Mouse (Mus musculus) limb, embryonic 11.5 days (tissue): ENCODE results near the gene Sufu. TPM values are rescaled to one million over a fixed set of nuclear protein-coding genes. Genes with fewer than 3 reads are reported as not detected.
A peak's percentile ranks its signal among the peaks of the same experiment; 100 is the strongest.

Experiments used
- ATAC-seq: fragments of 200-750 bp; cut with Nextera tagmentation; 2 replicates; pipeline ENCODE4 v1.8.0; 2017; ENCODE audit warnings: low read depth; ENCODE audit not compliant: insufficient number of reproducible peaks, low FRiP score, low TSS enrichment
- DNase-seq: peaks from one replicate; pipeline ENCODE4 v3.0.0-alpha.2; 2015; ENCODE audit warnings: low spot score
- H3K27ac ChIP-seq: fragments of 300-500 bp; sonication (generic); replicated peaks from 2 replicates; pipeline ENCODE4 v1.5.1; 2014; ENCODE audit warnings: low read depth, mild to moderate bottlenecking, low read length
- H3K27me3 ChIP-seq: fragments of 300-500 bp; sonication (generic); 2 replicates; pipeline ENCODE4 v1.6.1; 2014; ENCODE audit warnings: mild to moderate bottlenecking, low read length, mixed read lengths; ENCODE audit not compliant: control insufficient read depth, insufficient read depth
- H3K36me3 ChIP-seq: fragments of 300-500 bp; sonication (generic); 2 replicates; pipeline ENCODE4 v1.6.1; 2014; ENCODE audit warnings: mild to moderate bottlenecking, low read length, moderate library complexity, mixed read lengths; ENCODE audit not compliant: control insufficient read depth, insufficient read depth
- H3K4me1 ChIP-seq: fragments of 300-500 bp; sonication (generic); 2 replicates; pipeline ENCODE4 v1.6.1; 2014; ENCODE audit warnings: low read length, mixed read lengths; ENCODE audit not compliant: control insufficient read depth, insufficient read depth
- H3K4me2 ChIP-seq: fragments of 300-500 bp; sonication (generic); 2 replicates; pipeline ENCODE4 v1.6.1; 2014; ENCODE audit warnings: low read depth, mild to moderate bottlenecking, moderate library complexity; ENCODE audit not compliant: severe bottlenecking
- H3K4me3 ChIP-seq: fragments of 300-500 bp; sonication (generic); 2 replicates; pipeline ENCODE4 v1.5.1; 2014; ENCODE audit warnings: low read depth, low read length
- H3K9ac ChIP-seq: fragments of 300-500 bp; sonication (generic); 2 replicates; pipeline ENCODE4 v1.6.1; 2014; ENCODE audit warnings: mild to moderate bottlenecking, low read length
- H3K9me3 ChIP-seq: fragments of 300-500 bp; sonication (generic); 2 replicates; pipeline ENCODE4 v1.6.1; 2016; ENCODE audit warnings: low read length; ENCODE audit not compliant: control insufficient read depth
- WGBS: fragments of 180-500 bp; shearing (Covaris S2); extraction: QIAGEN DNeasy Blood & Tissue Kit; methylation state at CpG from one replicate; pipeline ENCODE4 v1.1.7; 2014; 5-methylcytosine and 5-hydroxymethylcytosine counted together
- polyA plus RNA-seq: library from polyadenylated mRNA; unstranded; fragments of >200 nt; fragmentation: Nextera tagmentation; extraction: Ambion mirVana; gene quantifications from 2 replicates; pipeline ENCODE4 v1.2.1, GENCODE M21; 2014

Sufu gene
- polyA plus RNA-seq, 1 experiment from 2014 or later: 45.3 TPM

DNA sequence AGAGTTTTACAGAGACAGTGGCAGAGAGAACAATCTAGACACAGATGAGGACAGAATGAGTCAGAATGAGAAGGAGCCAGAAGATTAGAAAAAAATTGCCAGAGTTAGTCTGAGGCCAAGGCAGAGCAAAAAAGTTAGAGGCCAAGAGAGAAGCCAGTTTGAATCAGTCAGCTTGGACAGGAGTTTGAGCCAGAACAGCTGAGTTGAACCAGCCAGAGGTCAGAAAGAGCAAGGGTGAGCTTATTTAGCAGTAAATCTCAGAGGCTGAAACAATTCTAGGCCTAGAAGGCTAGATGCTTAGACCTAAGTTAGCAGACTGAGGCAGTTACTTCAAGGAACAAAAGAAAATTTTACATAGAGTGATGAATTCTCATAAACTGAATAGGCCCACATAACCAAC is 32.6 kb downstream of the Sufu start:
- H3K9ac ChIP-seq: no peak overlapping the region
- no peak for DNase-seq
- no peaks in the 10 kb centered on the region for H3K36me3 ChIP-seq
- H3K27ac ChIP-seq: no peak overlapping the region
- H3K4me3 ChIP-seq: no peak overlapping the region
- H3K27me3 ChIP-seq: no peaks in the 10 kb centered on the region
- H3K9me3 ChIP-seq: no peaks in the 10 kb centered on the region
- H3K4me2 ChIP-seq: no peak overlapping the region
- no peak for ATAC-seq
- H3K4me1 ChIP-seq: peaks cover 3% of the 10 kb centered on the region; the same call in 1 of the 2 replicates

DNA sequence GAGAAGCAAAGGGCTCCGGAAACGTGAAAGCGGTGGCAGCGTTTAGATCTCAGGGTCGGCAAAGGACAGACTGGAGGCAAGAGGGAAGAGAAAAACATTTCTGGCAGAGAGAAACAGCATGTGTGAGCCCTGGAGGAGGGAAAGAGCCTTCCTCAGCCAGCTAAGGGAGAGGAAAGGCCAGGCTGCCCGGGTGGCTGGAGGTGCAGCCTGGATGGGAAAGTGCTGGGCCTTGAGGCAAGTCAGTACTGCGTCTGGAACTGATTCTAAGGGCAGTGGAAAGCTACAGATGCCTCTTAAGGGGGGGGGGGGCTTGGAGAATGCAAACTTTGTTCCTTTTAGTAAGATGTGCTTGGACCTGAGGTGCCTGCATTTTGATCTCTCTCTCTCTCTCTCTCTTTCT is 37.0 kb downstream of the Sufu start:
- H3K4me3 ChIP-seq: no peak overlapping the region
- H3K4me2 ChIP-seq: no peak overlapping the region
- H3K9me3 ChIP-seq: no peaks in the 10 kb centered on the region
- H3K27me3 ChIP-seq: no peaks in the 10 kb centered on the region
- 65% methylated on average over 7 of the region's 7 CpGs for WGBS
- H3K4me1 ChIP-seq: peaks cover 12% of the 10 kb centered on the region
- H3K27ac ChIP-seq: no peak overlapping the region
- no peaks in the 10 kb centered on the region for H3K36me3 ChIP-seq
- ATAC-seq: no peak
- no peak overlapping the region for H3K9ac ChIP-seq
- no peak for DNase-seq

DNA sequence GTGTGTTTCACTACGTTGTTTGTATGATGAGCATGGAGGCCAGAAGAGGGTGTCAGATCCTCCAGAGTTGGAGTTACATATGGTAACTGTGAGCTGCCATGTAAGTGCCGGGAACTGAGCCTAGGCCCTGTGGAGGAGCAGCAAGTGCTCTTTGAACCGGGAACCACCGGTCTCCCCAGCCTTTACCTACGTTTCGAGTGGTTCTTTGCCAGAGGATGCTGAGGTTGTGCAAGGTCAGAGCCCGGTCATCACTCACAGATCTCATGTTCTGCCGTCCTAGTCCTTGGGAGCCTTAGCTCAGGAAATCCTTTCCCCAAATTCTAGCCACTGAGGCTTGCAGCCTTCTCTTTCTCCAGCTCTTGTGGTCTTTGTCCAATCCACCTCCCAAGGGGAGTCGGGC is 37.5 kb downstream of the Sufu start:
- Histone ChIP-seq H3K9ac (no peak overlapping the region), H3K4me1 (peaks cover 12% of the 10 kb centered on the region), H3K27ac (no peak overlapping the region), H3K4me3 (no peak overlapping the region), H3K9me3 (no peaks in the 10 kb centered on the region), H3K27me3 (no peaks in the 10 kb centered on the region), H3K4me2 (no peak overlapping the region), H3K36me3 (no peaks in the 10 kb centered on the region)
- 65% methylated on average over 9 of the region's 9 CpGs for WGBS
- DNase-seq (no peak), ATAC-seq (no peak)

DNA sequence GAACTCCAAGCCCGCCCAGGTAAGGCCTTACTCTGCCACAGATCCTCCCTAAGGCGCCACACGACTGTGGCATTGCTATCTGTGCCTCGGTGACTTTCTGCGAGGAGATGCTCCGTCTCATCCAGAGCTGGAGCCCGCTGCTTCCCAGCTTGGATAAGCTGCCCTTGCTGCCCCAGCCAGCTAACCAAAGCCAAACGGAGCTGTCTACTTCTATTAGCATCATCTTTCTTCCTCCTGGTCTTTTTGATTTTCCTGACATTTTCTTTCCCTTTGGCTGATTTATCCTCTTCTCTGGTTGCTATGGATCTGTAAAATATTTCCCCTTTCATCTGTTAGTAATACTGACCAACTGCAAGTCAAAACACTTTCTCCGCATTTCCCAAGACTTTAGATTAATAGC is 37.9 kb downstream of the Sufu start:
- Histone ChIP-seq H3K4me3 (no peak overlapping the region), H3K9ac (no peak overlapping the region), H3K36me3 (no peaks in the 10 kb centered on the region), H3K27me3 (no peaks in the 10 kb centered on the region), H3K4me1 (peaks cover 12% of the 10 kb centered on the region), H3K27ac (no peak overlapping the region), H3K9me3 (no peaks in the 10 kb centered on the region), H3K4me2 (no peak overlapping the region)
- WGBS: 82% methylated on average over 9 of the region's 9 CpGs
- ATAC-seq (no peak), DNase-seq (no peak)

DNA sequence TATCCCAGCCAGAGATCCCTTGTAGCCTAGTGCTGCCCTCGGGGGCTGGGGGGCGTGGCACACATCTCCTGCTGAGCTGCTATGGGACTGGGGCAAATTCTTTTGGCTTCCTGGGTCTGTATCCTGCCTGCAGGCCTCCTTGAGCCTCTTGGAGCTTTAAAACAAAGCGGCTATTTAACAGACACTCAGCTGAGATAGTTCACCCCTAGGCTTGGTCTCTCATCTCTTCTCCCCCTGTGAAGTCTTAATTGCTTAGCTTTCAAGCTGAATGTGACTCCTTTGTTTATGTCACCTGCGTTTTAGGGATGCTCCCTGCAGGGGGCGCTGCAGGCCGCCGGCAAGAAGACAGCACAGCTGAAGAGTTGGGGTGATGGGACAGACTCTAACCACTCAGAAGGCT is 38.8 kb downstream of the Sufu start:
- no peak overlapping the region for H3K9ac ChIP-seq
- H3K4me3 ChIP-seq: no peak overlapping the region
- H3K27me3 ChIP-seq: no peaks in the 10 kb centered on the region
- no peak overlapping the region for H3K4me2 ChIP-seq
- H3K27ac ChIP-seq: no peak overlapping the region
- H3K4me1 ChIP-seq: peaks cover 12% of the 10 kb centered on the region
- no peaks in the 10 kb centered on the region for H3K9me3 ChIP-seq
- 6% methylated on average over 7 of the region's 7 CpGs for WGBS
- ATAC-seq (no peak), DNase-seq (no peak)
- H3K36me3 ChIP-seq: no peaks in the 10 kb centered on the region

DNA sequence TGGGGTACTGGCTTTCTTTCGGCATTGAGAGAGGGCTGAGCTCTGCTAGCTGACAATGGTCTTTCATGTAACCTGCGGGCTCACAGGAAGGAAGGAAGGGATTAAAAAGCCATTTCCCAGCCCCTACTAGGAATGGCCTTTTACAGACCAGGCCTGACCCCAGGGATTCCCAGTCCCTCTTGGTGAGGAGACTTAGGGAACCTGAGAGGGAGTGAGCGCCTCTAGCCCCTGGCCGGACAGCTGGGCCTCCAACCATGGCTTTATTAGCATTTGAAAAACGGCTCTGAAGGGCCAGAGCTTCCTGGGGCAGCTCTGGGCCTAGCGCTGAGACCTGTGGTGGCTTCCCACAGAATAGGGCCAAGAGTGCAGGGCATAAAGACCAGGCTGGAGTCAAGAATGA is 46.8 kb downstream of the Sufu start:
- H3K27me3 ChIP-seq: no peaks in the 10 kb centered on the region

DNA sequence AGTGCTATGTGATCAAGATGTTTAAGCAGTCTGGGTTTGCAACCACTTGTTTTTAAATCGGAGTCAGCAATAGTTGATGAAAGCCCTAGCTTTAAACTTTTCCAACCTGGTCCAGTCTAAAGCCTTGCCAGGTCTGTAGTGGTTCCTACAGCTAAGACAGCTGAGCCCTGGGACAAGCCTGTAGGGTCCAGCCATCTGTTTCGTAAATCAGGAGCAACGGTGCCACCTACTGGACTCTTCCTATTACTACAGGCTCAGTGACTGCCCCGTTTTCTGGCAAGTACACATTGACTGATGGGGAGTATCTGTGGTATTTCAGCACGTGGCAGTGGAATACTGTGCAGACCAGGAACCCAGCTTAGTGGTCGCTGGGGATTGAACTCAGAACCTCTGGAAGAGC is 47.5 kb downstream of the Sufu start:
- Histone ChIP-seq H3K4me2 (no peak overlapping the region), H3K9ac (no peak overlapping the region), H3K27ac (no peak overlapping the region), H3K4me1 (peaks cover 24% of the 10 kb centered on the region), H3K27me3 (no peaks in the 10 kb centered on the region), H3K4me3 (no peak overlapping the region), H3K36me3 (no peaks in the 10 kb centered on the region), H3K9me3 (no peaks in the 10 kb centered on the region)
- ATAC-seq (peak; percentile 45; the same call in 1 of the 2 replicates), DNase-seq (peak; percentile 90)
- WGBS: 2% methylated on average over 6 of the region's 6 CpGs

More for the DNA sequence above, 46.8 kb downstream of the Sufu start:
- Histone ChIP-seq H3K4me1 (peaks cover 24% of the 10 kb centered on the region), H3K36me3 (no peaks in the 10 kb centered on the region), H3K4me2 (no peak overlapping the region), H3K27ac (peak overlapping the region; percentile 56; the same call in 1 of the 2 replicates), H3K9ac (no peak overlapping the region), H3K9me3 (no peaks in the 10 kb centered on the region), H3K4me3 (no peak overlapping the region)
- DNase-seq: no peak
- 0 out of 2 replicates have a peak, but pooled peaks have one; percentile 25 for ATAC-seq
- WGBS: 10% methylated on average over 6 of the region's 6 CpGs

DNA sequence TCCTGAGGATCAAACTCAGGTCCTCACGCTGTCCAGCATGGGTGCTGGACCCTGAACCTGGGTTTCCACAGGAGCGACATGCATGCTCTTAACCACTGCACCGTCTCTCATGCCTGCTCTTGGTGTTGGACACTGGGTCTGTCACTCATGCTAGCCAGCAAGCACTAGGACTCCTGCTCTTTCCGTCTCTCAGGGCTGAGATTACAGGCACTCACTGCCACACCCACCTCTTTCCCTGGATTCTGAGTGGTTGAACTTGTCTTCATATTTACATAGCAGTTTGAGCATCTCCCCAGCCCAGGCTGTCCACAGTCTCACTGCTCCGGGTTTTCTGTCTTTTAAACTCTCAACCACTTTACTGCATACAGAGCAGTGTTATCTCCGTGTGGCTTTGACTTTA is 48.9 kb downstream of the Sufu start:
- H3K27me3 ChIP-seq: no peaks in the 10 kb centered on the region
- no peak for DNase-seq
- WGBS: 55% methylated on average over 6 of the region's 6 CpGs

DNA sequence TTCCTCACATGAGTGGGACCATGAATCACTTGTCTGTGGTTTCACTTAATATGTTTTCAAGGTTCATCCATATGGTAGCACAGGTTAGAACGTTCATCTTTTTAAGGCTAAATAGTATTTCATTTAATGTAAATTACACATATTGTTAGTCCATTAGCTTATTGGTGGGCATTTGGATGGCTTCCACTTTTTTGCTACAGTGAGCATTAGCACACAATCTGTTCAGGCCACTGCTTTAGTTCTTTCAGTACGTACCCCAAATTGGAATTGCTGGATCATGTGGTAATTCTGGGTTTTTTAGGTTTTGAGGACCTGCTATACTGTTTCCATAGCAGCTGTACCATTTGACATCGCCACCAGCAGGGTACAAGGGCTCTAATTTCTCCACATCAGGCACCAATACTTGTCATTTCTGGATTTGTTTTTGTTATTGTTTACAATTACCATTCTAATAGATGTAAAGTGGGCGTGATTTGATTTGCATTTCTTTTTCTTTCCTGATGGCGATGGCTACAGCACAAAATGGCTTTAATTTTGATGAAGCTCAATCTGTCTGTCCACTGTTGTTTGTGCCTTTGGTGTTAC is 49.8 kb downstream of the Sufu start:
- DNase-seq (no peak), ATAC-seq (no peak)
- H3K4me1 ChIP-seq: peaks cover 24% of the 10 kb centered on the region
- no peaks in the 10 kb centered on the region for H3K27me3 ChIP-seq
- WGBS: 90% methylated on average over 5 of the region's 5 CpGs
- no peak overlapping the region for H3K9ac ChIP-seq
- H3K4me2 ChIP-seq: no peak overlapping the region
- no peaks in the 10 kb centered on the region for H3K9me3 ChIP-seq
- H3K27ac ChIP-seq: no peak overlapping the region
- no peaks in the 10 kb centered on the region for H3K36me3 ChIP-seq
- no peak overlapping the region for H3K4me3 ChIP-seq

More for the DNA sequence above, 48.9 kb downstream of the Sufu start:
- no peaks in the 10 kb centered on the region for H3K9me3 ChIP-seq
- no peaks in the 10 kb centered on the region for H3K36me3 ChIP-seq
- no peak overlapping the region for H3K27ac ChIP-seq
- peaks cover 24% of the 10 kb centered on the region for H3K4me1 ChIP-seq
- no peak overlapping the region for H3K4me2 ChIP-seq
- no peak overlapping the region for H3K4me3 ChIP-seq
- no peak for ATAC-seq
- no peak overlapping the region for H3K9ac ChIP-seq
